Mouse (Mus musculus): ENCODE results near the gene Usp6nl. TPM values are rescaled to one million over a fixed set of nuclear protein-coding genes. Genes with fewer than 3 reads are reported as not detected.

The Usp6nl gene
- polyA plus RNA-seq, 1 experiment = 6.3 TPM

GRCm38 (mm10) chr2:6337436-6337835, 15.0 kb downstream of the Usp6nl start:
- 33% methylated on average over 2 of the region's 2 CpGs for WGBS
- Histone ChIP-seq H3K27me3 (ENCODE audit: control insufficient read depth, insufficient read depth, low read length) (no peaks in the 10 kb centered on the region), H3K27ac (ENCODE audit: insufficient read depth, low read depth, low read length) (no peak overlapping the region), H3K4me1 (ENCODE audit: control insufficient read depth, insufficient read depth, insufficient read length, low read length) (peaks cover 14% of the 10 kb centered on the region; the same call in 1 of the 2 replicates), H3K36me3 (ENCODE audit: control insufficient read depth, insufficient read depth, low read length) (0 out of 2 replicates have a peak, but pooled peaks cover 2% of the 10 kb centered on the region), H3K4me3 (ENCODE audit: low read depth, low read length) (no peak overlapping the region)
- no peak for TF ChIP-seq POLR2A (IDR thresholded peaks at IDR 0.05; ENCODE audit: low read depth, low read length)
- TF ChIP-seq CTCF (IDR thresholded peaks at IDR 0.05; ENCODE audit: extremely low read depth, insufficient read length, insufficient replicate concordance, low read depth, low read length) = no peak

GRCm38 (mm10) chr2:6338031-6338629, 15.7 kb downstream of the Usp6nl start:
- TF ChIP-seq POLR2A (IDR thresholded peaks at IDR 0.05; ENCODE audit: low read depth, low read length) = no peak
- TF ChIP-seq CTCF (IDR thresholded peaks at IDR 0.05; ENCODE audit: extremely low read depth, insufficient read length, insufficient replicate concordance, low read depth, low read length) = no peak
- Histone ChIP-seq H3K4me3 (ENCODE audit: low read depth, low read length) (no peak overlapping the region), H3K27me3 (ENCODE audit: control insufficient read depth, insufficient read depth, low read length) (no peaks in the 10 kb centered on the region), H3K4me1 (ENCODE audit: control insufficient read depth, insufficient read depth, insufficient read length, low read length) (peaks cover 16% of the 10 kb centered on the region; the same call in 1 of the 2 replicates), H3K36me3 (ENCODE audit: control insufficient read depth, insufficient read depth, low read length) (0 out of 2 replicates have a peak, but pooled peaks cover 2% of the 10 kb centered on the region), H3K27ac (ENCODE audit: insufficient read depth, low read depth, low read length) (no peak overlapping the region)
- WGBS = 63% methylated on average over 9 of the region's 9 CpGs

- no peak overlapping the region for H3K4me3 ChIP-seq (ENCODE audit: low read depth, low read length)
- WGBS = 88% methylated on average over 2 of the region's 2 CpGs
- H3K4me1 ChIP-seq (ENCODE audit: control insufficient read depth, insufficient read depth, insufficient read length, low read length) = peaks cover 6% of the 10 kb centered on the region; the same call in 1 of the 2 replicates
- no peak for TF ChIP-seq POLR2A (IDR thresholded peaks at IDR 0.05; ENCODE audit: low read depth, low read length)
- TF ChIP-seq CTCF (IDR thresholded peaks at IDR 0.05; ENCODE audit: extremely low read depth, insufficient read length, insufficient replicate concordance, low read depth, low read length) = no peak
- no peaks in the 10 kb centered on the region for H3K27me3 ChIP-seq (ENCODE audit: control insufficient read depth, insufficient read depth, low read length)
- 0 out of 2 replicates have a peak, but pooled peaks cover 2% of the 10 kb centered on the region for H3K36me3 ChIP-seq (ENCODE audit: control insufficient read depth, insufficient read depth, low read length)
- no peak overlapping the region for H3K27ac ChIP-seq (ENCODE audit: insufficient read depth, low read depth, low read length)
These were observed 18.0 kb downstream of the Usp6nl start for GRCm38 (mm10) chr2:6340439-6340838.

- Histone ChIP-seq H3K4me1 (ENCODE audit: control insufficient read depth, insufficient read depth, insufficient read length, low read length) (peaks cover 6% of the 10 kb centered on the region; the same call in 1 of the 2 replicates), H3K36me3 (ENCODE audit: control insufficient read depth, insufficient read depth, low read length) (0 out of 2 replicates have a peak, but pooled peaks cover 4% of the 10 kb centered on the region), H3K27me3 (ENCODE audit: control insufficient read depth, insufficient read depth, low read length) (no peaks in the 10 kb centered on the region), H3K4me3 (ENCODE audit: low read depth, low read length) (no peak overlapping the region), H3K27ac (ENCODE audit: insufficient read depth, low read depth, low read length) (peak overlapping the region; percentile 21; the same call in 1 of the 2 replicates)
- no peak for TF ChIP-seq POLR2A (IDR thresholded peaks at IDR 0.05; ENCODE audit: low read depth, low read length)
- TF ChIP-seq CTCF (IDR thresholded peaks at IDR 0.05; ENCODE audit: extremely low read depth, insufficient read length, insufficient replicate concordance, low read depth, low read length) = no peak
- WGBS = 38% methylated on average over 7 of the region's 7 CpGs
These were observed 19.0 kb downstream of the Usp6nl start for GRCm38 (mm10) chr2:6341496-6341895.

- H3K27ac ChIP-seq (ENCODE audit: insufficient read depth, low read depth, low read length) = 0 out of 2 replicates have a peak overlapping the region, but pooled peaks have one; percentile 26
- 70% methylated on average over 11 of the region's 11 CpGs for WGBS
- H3K4me3 ChIP-seq (ENCODE audit: low read depth, low read length) = no peak overlapping the region
- H3K27me3 ChIP-seq (ENCODE audit: control insufficient read depth, insufficient read depth, low read length) = no peaks in the 10 kb centered on the region
- TF ChIP-seq POLR2A (IDR thresholded peaks at IDR 0.05; ENCODE audit: low read depth, low read length) = no peak
- no peak for TF ChIP-seq CTCF (IDR thresholded peaks at IDR 0.05; ENCODE audit: extremely low read depth, insufficient read length, insufficient replicate concordance, low read depth, low read length)
- peaks cover 17% of the 10 kb centered on the region for H3K4me1 ChIP-seq (ENCODE audit: control insufficient read depth, insufficient read depth, insufficient read length, low read length)
- 0 out of 2 replicates have a peak, but pooled peaks cover 2% of the 10 kb centered on the region for H3K36me3 ChIP-seq (ENCODE audit: control insufficient read depth, insufficient read depth, low read length)
These were observed 27.0 kb downstream of the Usp6nl start for GRCm38 (mm10) chr2:6349256-6350092.

GRCm38 (mm10) chr2:6350164-6350563, 27.7 kb downstream of the Usp6nl start:
- H3K4me1 ChIP-seq (ENCODE audit: control insufficient read depth, insufficient read depth, insufficient read length, low read length) = peaks cover 17% of the 10 kb centered on the region
- 0 out of 2 replicates have a peak, but pooled peaks cover 2% of the 10 kb centered on the region for H3K36me3 ChIP-seq (ENCODE audit: control insufficient read depth, insufficient read depth, low read length)
- TF ChIP-seq POLR2A (IDR thresholded peaks at IDR 0.05; ENCODE audit: low read depth, low read length) (no peak), CTCF (IDR thresholded peaks at IDR 0.05; ENCODE audit: extremely low read depth, insufficient read length, insufficient replicate concordance, low read depth, low read length) (no peak)
- H3K4me3 ChIP-seq (ENCODE audit: low read depth, low read length) = no peak overlapping the region
- H3K27me3 ChIP-seq (ENCODE audit: control insufficient read depth, insufficient read depth, low read length) = no peaks in the 10 kb centered on the region
- WGBS = 41% methylated on average over 9 of the region's 9 CpGs
- H3K27ac ChIP-seq (ENCODE audit: insufficient read depth, low read depth, low read length) = 0 out of 2 replicates have a peak overlapping the region, but pooled peaks have one; percentile 26
